Mouse (Mus musculus) ovary, adult 10 weeks (tissue): ENCODE measurements around the gene Poc1b. TPM values are rescaled to one million over a fixed set of nuclear protein-coding genes. Genes with fewer than 3 reads are reported as not detected.

Experiments used
- polyA plus RNA-seq: library from polyadenylated mRNA; stranded (reverse); fragments of 350-450 nt; fragmentation: Illumina TruSeq; extraction: RNeasy Lipid Tissue Mini Kit (QIAGEN cat#74804); gene quantifications from one replicate; pipeline ENCODE4 v1.2.3, GENCODE M21; 2014

Poc1b gene
- polyA plus RNA-seq: 25.5 TPM

DNA sequence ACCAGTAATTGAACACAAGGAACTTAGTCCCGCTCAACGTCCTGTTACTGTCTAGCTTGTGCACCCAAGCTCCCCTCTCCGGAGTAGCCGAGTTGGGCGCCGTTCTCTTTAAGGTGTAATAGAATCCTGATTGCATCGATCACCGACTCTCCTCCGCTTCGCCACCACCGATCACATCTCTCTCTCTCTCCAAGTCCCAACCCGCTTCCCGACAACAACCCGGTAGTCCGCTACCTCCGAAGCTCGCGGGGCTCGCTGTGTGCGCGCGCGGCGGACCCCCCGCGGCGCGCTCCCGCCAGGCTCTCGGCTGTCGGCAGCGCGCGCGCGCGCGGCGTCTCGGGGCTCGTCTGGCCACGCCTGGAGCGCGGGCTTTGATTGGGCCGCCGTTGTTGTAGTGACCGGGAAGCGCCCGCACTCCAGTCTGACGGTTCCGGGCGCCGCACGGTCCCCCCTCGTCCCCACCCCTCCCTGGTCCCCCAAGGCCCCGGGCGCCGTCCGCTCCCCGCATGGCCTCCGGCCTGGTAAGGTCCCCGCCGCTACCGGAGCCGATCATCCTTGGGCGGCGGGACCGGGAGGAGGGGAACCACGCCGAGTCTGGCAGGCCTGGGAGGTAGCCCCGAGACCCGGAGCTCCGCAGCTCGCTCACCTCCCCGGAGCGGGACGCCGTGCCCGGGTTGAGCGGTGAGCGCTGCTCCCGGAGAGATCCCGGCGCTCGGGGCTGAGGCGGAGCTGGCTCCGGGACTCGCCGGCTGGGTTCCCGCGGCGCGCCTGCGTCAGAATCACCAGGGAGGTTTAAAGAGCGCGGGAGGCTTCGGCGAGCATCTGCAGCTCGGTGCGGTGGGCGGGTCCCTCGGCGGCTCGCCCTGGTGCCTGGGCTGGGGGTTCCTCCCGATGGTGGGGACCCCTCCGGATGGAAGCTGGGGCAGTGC, at the start of gene Poc1b:
Gene Poc1b, plus strand, starts transcription at position 334 of the 929 bp plus-strand sequence.

DNA sequence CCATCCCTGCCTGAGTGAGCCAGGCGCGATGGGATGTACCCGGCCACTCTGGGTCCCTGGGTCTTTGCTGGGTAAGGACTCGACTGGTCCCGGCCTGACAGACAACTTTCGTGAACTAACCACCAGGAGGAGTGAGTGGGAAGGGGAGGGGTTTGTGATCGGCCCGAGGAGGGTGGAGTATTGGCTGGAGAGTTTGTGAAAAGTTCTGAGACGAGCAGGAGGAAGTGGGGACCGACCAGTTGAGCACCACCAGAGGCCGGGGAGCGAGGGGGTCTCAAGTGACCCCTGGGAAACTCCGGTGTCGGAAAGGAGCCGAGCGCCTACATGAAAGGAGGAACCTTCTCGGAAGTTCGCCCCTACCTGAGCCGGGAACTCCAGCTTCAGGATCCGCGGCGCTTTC, 1.1 kb downstream of the Poc1b start, which contains the start of gene Galnt4:
Gene Galnt4, plus strand, starts transcription at position 196 of the 400 bp plus-strand sequence.

DNA sequence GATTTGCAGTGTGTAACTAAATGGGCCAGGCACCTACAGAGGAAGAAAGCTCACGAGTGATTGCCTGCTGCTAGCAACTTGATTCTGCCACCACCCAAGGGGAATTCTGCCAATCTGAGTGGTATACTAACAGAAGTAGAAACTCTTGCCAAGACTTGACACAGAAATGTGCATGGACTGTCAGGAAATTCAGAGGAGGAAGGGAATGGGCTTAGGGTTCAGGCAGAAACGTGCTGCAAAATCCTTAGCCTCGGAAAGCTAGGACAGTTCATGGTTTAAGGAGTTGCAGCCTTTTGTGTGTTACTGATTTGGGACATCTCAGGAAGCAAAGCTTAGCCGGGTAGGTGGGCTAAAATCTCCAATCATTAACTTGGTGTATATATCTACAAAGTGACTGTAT, 19.4 kb downstream of the Poc1b start, which contains the start of gene Phxr2:
Gene Phxr2, minus strand, starts transcription at position 101 of the 400 bp plus-strand sequence.

Other genes starting within 250 kb of the Poc1b start
- gene Atp2b1, start 192.6 kb upstream of the Poc1b start, polyA plus RNA-seq: 137 TPM
- 24.0 TPM for gene Galnt4, start 1.1 kb downstream of the Poc1b start, polyA plus RNA-seq
- gene Phxr2, start 19.3 kb downstream of the Poc1b start, polyA plus RNA-seq: not detected
- 30.7 TPM for gene Dusp6, start 156.2 kb downstream of the Poc1b start, polyA plus RNA-seq